Mouse (Mus musculus): Measurements from ENCODE around the gene Rai1. TPM values are rescaled to one million over a fixed set of nuclear protein-coding genes. Genes with fewer than 3 reads are reported as not detected.

The Rai1 gene
- 133 and 134 TPM in 2 replicates for polyA plus RNA-seq (2012)

- TF ChIP-seq GATA1 (IDR thresholded peaks at IDR 0.05; ENCODE audit: low read length): no peak
Observed at GRCm38 (mm10) chr11:60104810-60105592, at the start of gene Rai1. Rai1 (plus strand) TSS chr11:60105013.

- TF ChIP-seq GATA1 (IDR thresholded peaks at IDR 0.05; ENCODE audit: low read length): no peak
Observed at GRCm38 (mm10) chr11:60056520-60056919, 48.3 kb upstream of the Rai1 start.

GRCm38 (mm10) chr11:60057987-60058386, 46.8 kb upstream of the Rai1 start:
- no peak for TF ChIP-seq GATA1 (IDR thresholded peaks at IDR 0.05; ENCODE audit: low read length)

GRCm38 (mm10) chr11:60058441-60058840, 46.4 kb upstream of the Rai1 start:
- no peak for TF ChIP-seq GATA1 (IDR thresholded peaks at IDR 0.05; ENCODE audit: low read length)

- no peak for TF ChIP-seq GATA1 (IDR thresholded peaks at IDR 0.05; ENCODE audit: low read length)
Observed at GRCm38 (mm10) chr11:60060026-60060425, 44.8 kb upstream of the Rai1 start.

- no peak for TF ChIP-seq GATA1 (IDR thresholded peaks at IDR 0.05; ENCODE audit: low read length)
Observed at GRCm38 (mm10) chr11:60061504-60062006, 43.3 kb upstream of the Rai1 start.

- TF ChIP-seq GATA1 (IDR thresholded peaks at IDR 0.05; ENCODE audit: low read length): no peak
Observed at GRCm38 (mm10) chr11:60065267-60065666, 39.5 kb upstream of the Rai1 start.

- TF ChIP-seq GATA1 (IDR thresholded peaks at IDR 0.05; ENCODE audit: low read length): no peak
Observed at GRCm38 (mm10) chr11:60067646-60068045, 37.2 kb upstream of the Rai1 start.

GRCm38 (mm10) chr11:60068631-60069030, 36.2 kb upstream of the Rai1 start:
- TF ChIP-seq GATA1 (IDR thresholded peaks at IDR 0.05; ENCODE audit: low read length): no peak

- no peak for TF ChIP-seq GATA1 (IDR thresholded peaks at IDR 0.05; ENCODE audit: low read length)
Observed at GRCm38 (mm10) chr11:60070599-60070998, 34.2 kb upstream of the Rai1 start.

- no peak for TF ChIP-seq GATA1 (IDR thresholded peaks at IDR 0.05; ENCODE audit: low read length)
Observed at GRCm38 (mm10) chr11:60071221-60071620, 33.6 kb upstream of the Rai1 start.

- no peak for TF ChIP-seq GATA1 (IDR thresholded peaks at IDR 0.05; ENCODE audit: low read length)
Observed at GRCm38 (mm10) chr11:60073121-60073520, 31.7 kb upstream of the Rai1 start.

GRCm38 (mm10) chr11:60073936-60074502, 30.8 kb upstream of the Rai1 start:
- TF ChIP-seq GATA1 (IDR thresholded peaks at IDR 0.05; ENCODE audit: low read length): no peak

GRCm38 (mm10) chr11:60076183-60076582, 28.6 kb upstream of the Rai1 start:
- TF ChIP-seq GATA1 (IDR thresholded peaks at IDR 0.05; ENCODE audit: low read length): no peak

GRCm38 (mm10) chr11:60076790-60077189, 28.0 kb upstream of the Rai1 start:
- no peak for TF ChIP-seq GATA1 (IDR thresholded peaks at IDR 0.05; ENCODE audit: low read length)

GRCm38 (mm10) chr11:60084589-60084988, 20.2 kb upstream of the Rai1 start:
- no peak for TF ChIP-seq GATA1 (IDR thresholded peaks at IDR 0.05; ENCODE audit: low read length)

GRCm38 (mm10) chr11:60086676-60087075, 18.1 kb upstream of the Rai1 start:
- no peak for TF ChIP-seq GATA1 (IDR thresholded peaks at IDR 0.05; ENCODE audit: low read length)

All from G1E-ER4 (cell line).